In the genomic region with DNA sequence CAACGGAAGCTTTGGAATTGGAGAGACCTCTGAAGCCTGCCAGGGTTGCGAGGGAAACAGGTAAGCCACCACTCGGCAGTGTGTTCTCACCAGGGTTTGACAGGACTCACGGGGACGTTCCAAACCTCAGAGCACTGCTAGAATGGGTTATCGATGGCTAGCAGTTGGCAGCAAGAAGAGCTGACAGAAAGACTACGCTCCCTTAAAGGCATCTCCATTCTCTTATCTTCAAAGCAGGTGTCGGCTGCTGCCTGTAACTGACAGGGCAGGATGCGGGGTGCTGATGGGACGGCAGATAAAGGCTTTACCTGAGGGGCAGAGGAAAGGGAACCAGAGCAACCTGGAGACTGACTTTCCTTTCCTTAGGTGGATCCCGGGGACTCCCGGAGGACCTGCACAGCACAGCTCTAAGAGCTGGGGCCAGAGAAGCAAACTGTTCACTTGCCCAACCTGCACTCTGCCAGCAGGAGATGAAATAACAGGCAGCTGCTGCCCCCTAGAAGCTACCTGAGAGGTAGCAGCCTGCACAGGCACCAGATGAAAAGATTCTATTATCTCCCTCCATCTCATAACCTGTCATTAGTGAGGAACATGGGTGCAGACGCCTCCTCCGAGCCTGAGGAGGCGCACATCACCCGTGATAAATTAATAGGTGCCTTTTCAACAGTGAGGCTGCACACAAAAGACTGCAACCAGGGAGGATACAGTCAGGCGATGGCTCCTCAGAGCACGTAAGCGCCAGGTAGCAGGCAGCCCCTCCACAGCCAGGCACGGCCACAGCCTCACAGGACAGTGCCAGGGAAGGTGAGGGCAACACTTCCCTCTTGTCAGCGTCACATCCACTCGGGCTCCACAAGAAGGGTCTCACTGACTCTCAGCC, we compare ENCODE assay signal across 10 mouse cellular contexts. TPM values are rescaled to one million over a fixed set of nuclear protein-coding genes. Genes with fewer than 3 reads are reported as not detected.
DNase-seq lines count a peak whose midpoint lies in the region; ATAC-seq and TF ChIP-seq lines count a peak whose summit lies in the region.
"Had no signal": no experiment of that assay in that cellular context is flagged by ENCODE, and none has a peak within 500 bp of the region (broad histone marks: within the 10 kb centered on the region; RNA-seq: fewer than 3 reads in every experiment).

No protein-coding gene starts in this region.

- H3K9ac ChIP-seq in heart, adult 2 months (ENCODE audit: low read depth, low read length), result no peak overlapping the region
- no peak overlapping the region for H3K9ac ChIP-seq in midbrain, embryonic 13.5 days (replicated peaks)
- H3K9ac ChIP-seq: heart, embryonic 13.5 days had no signal

- TF ChIP-seq CTCF in heart, adult 2 months (IDR thresholded peaks at IDR 0.05), result peak; percentile 60

- DNase-seq in heart, adult 2 months, result no peak
- no peak for DNase-seq in heart, adult 8-10 months (ENCODE audit: low spot score)
- DNase-seq in CD4-positive helper T cell, adult 2 months (ENCODE audit: low read depth, low spot score), result peak; percentile 58
- peak; percentile 40 for DNase-seq in cerebellum, adult 9-10 months
- DNase-seq in spleen, adult 18-20 months, result no peak
- no peak for DNase-seq in Muller cell, postnatal 12 days (ENCODE audit: inconsistent ontology term)
- no peak for DNase-seq in left cerebral cortex, adult 9 months (ENCODE audit: low spot score in 2 of 2)

- no peak overlapping the region for H3K27ac ChIP-seq in heart, adult 2 months
- peak overlapping the region; percentile 11; the same call in 1 of the 2 replicates for H3K27ac ChIP-seq in midbrain, embryonic 13.5 days
- H3K27ac ChIP-seq: heart, embryonic 13.5 days had no signal

- no peaks in the 10 kb centered on the region for H3K9me3 ChIP-seq in midbrain, embryonic 13.5 days
- H3K9me3 ChIP-seq: heart, embryonic 13.5 days had no signal

- no peaks in the 10 kb centered on the region; the same call in none of the 2 replicates for H3K79me2 ChIP-seq in heart, adult 2 months (replicated peaks; ENCODE audit: control insufficient read depth, insufficient read depth, low read length)

- H3K4me2 ChIP-seq in midbrain, embryonic 13.5 days (replicated peaks), result no peak overlapping the region
- H3K4me2 ChIP-seq: heart, embryonic 13.5 days had no signal

- no peaks in the 10 kb centered on the region for H3K27me3 ChIP-seq in heart, adult 2 months (ENCODE audit: control insufficient read depth, insufficient read depth, low read length)
- no peaks in the 10 kb centered on the region for H3K27me3 ChIP-seq in midbrain, embryonic 13.5 days
- H3K27me3 ChIP-seq: heart, embryonic 13.5 days had no signal

- ATAC-seq in midbrain, embryonic 13.5 days, result peak; percentile 79

- H3K4me3 ChIP-seq in heart, adult 2 months, result no peak overlapping the region
- H3K4me3 ChIP-seq in midbrain, embryonic 13.5 days (replicated peaks), result no peak overlapping the region
- H3K4me3 ChIP-seq: heart, embryonic 13.5 days; myocyte had no signal

- H3K4me1 ChIP-seq in heart, adult 2 months (ENCODE audit: control insufficient read depth, insufficient read depth, low read length), result peaks cover 3% of the 10 kb centered on the region; the same call in 1 of the 2 replicates
- peaks cover 22% of the 10 kb centered on the region for H3K4me1 ChIP-seq in midbrain, embryonic 13.5 days (replicated peaks)

- no peak for TF ChIP-seq EP300 in heart, adult 2 months (IDR thresholded peaks at IDR 0.05; ENCODE audit: insufficient read depth, low read depth, low read length)

- intact Hi-C loops in heart, adult 2 months (cut with DNase I), result loop anchor here (5.0 kb wide), 1 partner anchor 160 kb away; no protein-coding TSS in a partner anchor

- no peaks in the 10 kb centered on the region for H3K36me3 ChIP-seq in heart, adult 2 months (ENCODE audit: control insufficient read depth, insufficient read depth, low read length)
- peaks cover 8% of the 10 kb centered on the region for H3K36me3 ChIP-seq in midbrain, embryonic 13.5 days

- 83% methylated on average over 22 of the region's 22 CpGs for WGBS in heart, adult 2 months
- 80% methylated on average over 22 of the region's 22 CpGs for WGBS in midbrain, embryonic 13.5 days

- no peak for TF ChIP-seq POLR2A in heart, adult 2 months (IDR thresholded peaks at IDR 0.05; ENCODE audit: insufficient read depth, low read depth, low read length)

RNA-seq across cellular contexts. Expression of gene Pex14, which starts 32.8 kb away (rescaled TPM):
- total RNA-seq in heart, adult 2 months (2021), result 10 to 100 TPM; 20.1 to 23.7 TPM
- polyA plus RNA-seq in heart, adult 2 months (2012; rRNA removed), result 17.4 and 21.2 TPM in 2 replicates
- 10 to 100 TPM; 22.9 to 27.2 (median 24.1) TPM for total RNA-seq in heart, adult 8-10 months (2022)
- 50.6 and 55.6 TPM in 2 replicates for polyA plus RNA-seq in midbrain, embryonic 13.5 days (2015; fragmentation: Nextera tagmentation; extraction: Ambion mirVana)

RNA-seq across cellular contexts. Expression of gene Dffa, which starts 37.0 kb away (rescaled TPM):
- 10 to 100 TPM; 40.1 to 42.5 TPM for total RNA-seq in heart, adult 2 months (2021)
- 25.3 and 36.8 TPM in 2 replicates for polyA plus RNA-seq in heart, adult 2 months (2012; rRNA removed)
- total RNA-seq in heart, adult 8-10 months (2022), result 10 to 100 TPM; 41.3 to 52.2 (median 46.7) TPM
- 24.7 and 25.5 TPM in 2 replicates for polyA plus RNA-seq in midbrain, embryonic 13.5 days (2015; fragmentation: Nextera tagmentation; extraction: Ambion mirVana)

RNA-seq across cellular contexts. Expression of gene Cort, which starts 59.7 kb away (rescaled TPM):
- under 1 TPM; 0.52 to 0.59 TPM for total RNA-seq in heart, adult 2 months (2021)
- not detected in 2 replicates for polyA plus RNA-seq in heart, adult 2 months (2012; rRNA removed)
- 1 to 10 TPM in 1 of 4 experiments, under 1 TPM in 2, not detected in 1; 0.41 to 1.1 (median 0.84) TPM for total RNA-seq in heart, adult 8-10 months (2022)
- polyA plus RNA-seq in midbrain, embryonic 13.5 days (2015; fragmentation: Nextera tagmentation; extraction: Ambion mirVana), result 0.42 and 0.53 TPM in 2 replicates
- polyA plus RNA-seq: heart, embryonic 13.5 days; myocyte had no signal

Comparison
In these comparisons a context has a peak if more than half of its experiments do, and no peak if none do; other contexts are left out.
1. DNase-seq: peak in CD4-positive helper T cell, adult 2 months (single experiment) and cerebellum, adult 9-10 months (single experiment); none in heart, adult 2 months (0 of 2), heart, adult 8-10 months (single experiment), spleen, adult 18-20 months (0 of 2), Muller cell, postnatal 12 days (single experiment) and left cerebral cortex, adult 9 months (0 of 2).